Mouse (Mus musculus) MEL (cell line): ENCODE measurements around the gene Ltbp3.

ENCODE experiments used
- BHLHE40 ChIP-seq: IDR thresholded peaks from 2 replicates; pipeline ENCODE4 v1.6.1; 2012; ENCODE audit warnings: low read depth, mild to moderate bottlenecking, inconsistent platforms, low read length, improper control_type of control experiment, borderline replicate concordance
- CHD1 ChIP-seq: IDR thresholded peaks from 2 replicates; pipeline ENCODE4 v1.6.1; 2012; ENCODE audit warnings: low read depth, mild to moderate bottlenecking, inconsistent platforms, low read length, improper control_type of control experiment
- CTCF ChIP-seq, 3 experiments: IDR thresholded peaks in 2 of 3; conservative IDR thresholded peaks in 1 of 3; 2 replicates each; pipeline ENCODE4 v1.5.1; 2011 to 2012; ENCODE audit warnings: low read length in 3 of 3, low read depth in 2 of 3, mild to moderate bottlenecking in 2 of 3, improper control_type of control experiment in 1 of 3, inconsistent platforms in 1 of 3, mixed read lengths in 1 of 3, moderate library complexity in 1 of 3; ENCODE audit not compliant: control insufficient read depth in 1 of 3, insufficient read depth in 1 of 3, poor library complexity in 1 of 3, severe bottlenecking in 1 of 3
- EP300 ChIP-seq, 2 experiments: IDR thresholded peaks; 2 replicates each; pipeline ENCODE4 v1.6.1; 2011; ENCODE audit warnings: improper control_type of control experiment in 2 of 2, low read length in 2 of 2, low read depth in 1 of 2, mild to moderate bottlenecking in 1 of 2
- POLR2A ChIP-seq, 2 experiments: IDR thresholded peaks; 2 replicates each; pipeline ENCODE4 v1.6.1; 2011 to 2012; ENCODE audit warnings: low read length in 2 of 2, mild to moderate bottlenecking in 2 of 2, control low read depth in 1 of 2, improper control_type of control experiment in 1 of 2, low read depth in 1 of 2, moderate library complexity in 1 of 2; ENCODE audit not compliant: control insufficient read depth in 1 of 2, insufficient read depth in 1 of 2, poor library complexity in 1 of 2
- USF1 ChIP-seq: IDR thresholded peaks from 2 replicates; pipeline ENCODE4 v1.6.1; 2014; ENCODE audit warnings: low read depth, mild to moderate bottlenecking, inconsistent platforms, low read length, improper control_type of control experiment, moderate library complexity
- ZC3H11A ChIP-seq: IDR thresholded peaks from 2 replicates; pipeline ENCODE4 v1.6.1; 2012; ENCODE audit warnings: low read depth, mild to moderate bottlenecking, inconsistent platforms, low read length, improper control_type of control experiment

DNA sequence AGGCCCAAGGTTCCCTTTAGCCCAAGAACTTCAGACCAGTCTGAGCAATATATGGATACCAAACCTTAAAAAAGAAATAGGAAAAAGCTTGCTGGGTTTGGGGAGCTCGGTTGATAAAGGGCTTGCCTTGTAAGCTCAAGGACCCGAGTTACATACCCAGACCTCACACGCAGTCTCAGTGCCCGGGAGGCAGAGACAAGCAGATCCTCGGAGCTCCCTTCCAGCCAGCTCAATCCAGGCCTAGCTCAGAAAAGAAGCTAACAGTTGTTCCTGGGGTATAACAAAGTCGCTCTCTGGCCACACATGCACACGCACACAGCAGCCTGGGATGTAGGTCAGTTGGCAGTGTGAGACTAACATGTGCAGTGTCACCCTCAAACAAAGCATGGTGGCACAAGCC, 47.2 kb downstream of the Ltbp3 start:
- no peak for TF ChIP-seq CTCF (IDR thresholded peaks at IDR 0.05 in 2 of 3, conservative IDR thresholded peaks at IDR 0.05 in 1 of 3; ENCODE audit: control insufficient read depth in 1 of 3, insufficient read depth in 1 of 3, low read depth in 2 of 3, low read length in 3 of 3, poor library complexity in 1 of 3, severe bottlenecking in 1 of 3)
- TF ChIP-seq USF1, result no peak
- TF ChIP-seq ZC3H11A, result no peak
- TF ChIP-seq POLR2A (IDR thresholded peaks at IDR 0.05; ENCODE audit: control insufficient read depth in 1 of 2, insufficient read depth in 1 of 2, low read depth in 1 of 2, low read length in 2 of 2, poor library complexity in 1 of 2), result no peak
- TF ChIP-seq BHLHE40, result no peak
- TF ChIP-seq EP300 (IDR thresholded peaks at IDR 0.05; ENCODE audit: low read depth in 1 of 2, low read length in 2 of 2), result no peak
- no peak for TF ChIP-seq CHD1
